Mouse (Mus musculus) lung, postnatal 0 days (tissue): ENCODE measurements at regions not wholly inside any gene's neighbourhood (a gene's known extent, or its start where the extent isn't known, plus 50 kb on each side); places are given as distances from the start of the nearest gene placed in this dataset.

Experiments
- ATAC-seq: fragments of 200-750 bp; cut with Nextera tagmentation; 2 replicates; pipeline ENCODE4 v1.8.0; 2017; ENCODE audit warnings: moderate library complexity
- DNase-seq: peaks from one replicate; pipeline ENCODE4 v3.0.0-alpha.2; 2016; ENCODE audit warnings: low spot score
- H3K27ac ChIP-seq: fragments of 300-500 bp; sonication (generic); 2 replicates; pipeline ENCODE4 v1.5.1; 2014; ENCODE audit warnings: antibody characterized with exemption, mild to moderate bottlenecking, low read length, mixed read lengths
- H3K27me3 ChIP-seq: fragments of 300-500 bp; sonication (generic); replicated peaks from 2 replicates; pipeline ENCODE4 v1.6.1; 2014; ENCODE audit warnings: low read length, mixed read lengths; ENCODE audit not compliant: insufficient read depth
- H3K36me3 ChIP-seq: fragments of 300-500 bp; sonication (generic); 2 replicates; pipeline ENCODE4 v1.6.1; 2014; ENCODE audit warnings: low read length, mixed read lengths; ENCODE audit not compliant: insufficient read depth
- H3K4me1 ChIP-seq: fragments of 300-500 bp; sonication (generic); 2 replicates; pipeline ENCODE4 v1.6.1; 2014; ENCODE audit warnings: antibody characterized with exemption, low read depth, low read length, mixed read lengths; ENCODE audit not compliant: insufficient read depth
- H3K4me2 ChIP-seq: fragments of 300-500 bp; sonication (generic); replicated peaks from 2 replicates; pipeline ENCODE4 v1.6.1; 2014; ENCODE audit warnings: low read depth, mild to moderate bottlenecking, low read length, moderate library complexity, mixed read lengths
- H3K4me3 ChIP-seq: fragments of 300-500 bp; sonication (generic); 2 replicates; pipeline ENCODE4 v1.5.1; 2014; ENCODE audit warnings: low read depth, low read length
- H3K9ac ChIP-seq: fragments of 300-500 bp; sonication (generic); replicated peaks from 2 replicates; pipeline ENCODE4 v1.6.1; 2014; ENCODE audit warnings: low read depth, mild to moderate bottlenecking
- H3K9me3 ChIP-seq: fragments of 300-500 bp; sonication (generic); 2 replicates; pipeline ENCODE4 v1.6.1; 2016; ENCODE audit warnings: low read length, mixed read lengths
- CTCF ChIP-seq: IDR thresholded peaks from 2 replicates; pipeline ENCODE4 v1.5.1; 2016; ENCODE audit warnings: antibody characterized with exemption, mild to moderate bottlenecking
- EP300 ChIP-seq: IDR thresholded peaks from 2 replicates; pipeline ENCODE4 v1.6.1; 2016; ENCODE audit warnings: antibody characterized with exemption, mild to moderate bottlenecking, control low read depth
- WGBS: fragments of 180-500 bp; shearing (Covaris S2); extraction: QIAGEN DNeasy Blood & Tissue Kit; methylation state at CpG from one replicate; pipeline ENCODE4 v1.1.7; 2014; 5-methylcytosine and 5-hydroxymethylcytosine counted together

- Histone ChIP-seq H3K4me2 (no peak overlapping the region), H3K27ac (no peak overlapping the region), H3K4me3 (no peak overlapping the region), H3K36me3 (no peaks in the 10 kb centered on the region), H3K27me3 (no peaks in the 10 kb centered on the region), H3K4me1 (no peaks in the 10 kb centered on the region), H3K9ac (no peak overlapping the region), H3K9me3 (no peaks in the 10 kb centered on the region)
- peak; percentile 32; the same call in 1 of the 2 replicates for TF ChIP-seq EP300
- no peak for TF ChIP-seq CTCF
- WGBS = 51% methylated on average over 5 of the region's 5 CpGs
- DNase-seq = peak; percentile 88
- peak; percentile 86 for ATAC-seq
Measured at GRCm38 (mm10) chr11:9932360-9933265, 740.9 kb downstream of the Abca13 start.

- no peak for DNase-seq
- no peak overlapping the region for H3K27ac ChIP-seq
- no peak overlapping the region for H3K4me2 ChIP-seq
- TF ChIP-seq CTCF (no peak), EP300 (no peak)
- no peak overlapping the region for H3K9ac ChIP-seq
- no peak for ATAC-seq
- no peaks in the 10 kb centered on the region for H3K4me1 ChIP-seq
- no peak overlapping the region for H3K4me3 ChIP-seq
- no peaks in the 10 kb centered on the region for H3K9me3 ChIP-seq
- H3K27me3 ChIP-seq = no peaks in the 10 kb centered on the region
- no peaks in the 10 kb centered on the region for H3K36me3 ChIP-seq
Measured at GRCm38 (mm10) chr11:9962696-9963202, 771.0 kb downstream of the Abca13 start.

- TF ChIP-seq CTCF = no peak
- no peak for TF ChIP-seq EP300
- H3K9me3 ChIP-seq = no peaks in the 10 kb centered on the region
- DNase-seq = no peak
- no peaks in the 10 kb centered on the region for H3K4me1 ChIP-seq
- H3K4me3 ChIP-seq = no peak overlapping the region
- no peak overlapping the region for H3K9ac ChIP-seq
- no peak overlapping the region for H3K4me2 ChIP-seq
- no peaks in the 10 kb centered on the region for H3K27me3 ChIP-seq
- H3K27ac ChIP-seq = no peak overlapping the region
- no peaks in the 10 kb centered on the region for H3K36me3 ChIP-seq
- no peak for ATAC-seq
Measured at GRCm38 (mm10) chr11:9982974-9983373, 791.2 kb downstream of the Abca13 start.

- Histone ChIP-seq H3K36me3 (no peaks in the 10 kb centered on the region), H3K4me1 (no peaks in the 10 kb centered on the region), H3K27ac (no peak overlapping the region), H3K9me3 (no peaks in the 10 kb centered on the region), H3K4me3 (no peak overlapping the region), H3K4me2 (no peak overlapping the region), H3K9ac (no peak overlapping the region), H3K27me3 (no peaks in the 10 kb centered on the region)
- DNase-seq (no peak), ATAC-seq (no peak)
- WGBS = 45% methylated on average over 5 of the region's 5 CpGs
- no peak for TF ChIP-seq CTCF
- TF ChIP-seq EP300 = no peak
Measured at GRCm38 (mm10) chr11:9994601-9995166, 802.9 kb downstream of the Abca13 start.

- H3K27me3 ChIP-seq = no peaks in the 10 kb centered on the region
- no peak overlapping the region for H3K4me3 ChIP-seq
- no peak for DNase-seq
- no peak for ATAC-seq
- TF ChIP-seq CTCF (no peak), EP300 (no peak)
- H3K27ac ChIP-seq = no peak overlapping the region
- no peaks in the 10 kb centered on the region for H3K9me3 ChIP-seq
- no peak overlapping the region for H3K4me2 ChIP-seq
- no peak overlapping the region for H3K9ac ChIP-seq
- no peaks in the 10 kb centered on the region for H3K4me1 ChIP-seq
- H3K36me3 ChIP-seq = no peaks in the 10 kb centered on the region
Measured at GRCm38 (mm10) chr11:9995356-9995755, 803.6 kb downstream of the Abca13 start.

- peak; percentile 47; the same call in 1 of the 2 replicates for ATAC-seq
Measured at GRCm38 (mm10) chr11:9997532-9998138, 805.9 kb downstream of the Abca13 start.

More at GRCm38 (mm10) chr11:9997532-9998138, 805.9 kb downstream of the Abca13 start:
- Histone ChIP-seq H3K4me2 (no peak overlapping the region), H3K27me3 (no peaks in the 10 kb centered on the region), H3K36me3 (no peaks in the 10 kb centered on the region), H3K4me1 (no peaks in the 10 kb centered on the region), H3K4me3 (no peak overlapping the region), H3K9ac (no peak overlapping the region), H3K27ac (no peak overlapping the region), H3K9me3 (no peaks in the 10 kb centered on the region)
- TF ChIP-seq EP300 = no peak
- WGBS = 41% methylated on average over 5 of the region's 5 CpGs
- DNase-seq = peak; percentile 49
